Mouse (Mus musculus) liver, postnatal 0 days (tissue): ENCODE results near the gene Frat1. TPM values are rescaled to one million over a fixed set of nuclear protein-coding genes. Genes with fewer than 3 reads are reported as not detected.
A peak's percentile ranks its signal among the peaks of the same experiment; 100 is the strongest.
"Not testable (repeated sequence)": the region's sequence is repeated elsewhere in the genome, so short reads cannot be mapped to it uniquely, and the experiment has no call there.

Source experiments
- ATAC-seq: fragments of 200-750 bp; cut with Nextera tagmentation; 2 replicates; pipeline ENCODE4 v1.8.0; 2017; ENCODE audit warnings: mild to moderate bottlenecking, moderate library complexity
- DNase-seq: peaks from one replicate; pipeline ENCODE4 v3.0.0-alpha.2; 2016
- H3K27ac ChIP-seq: fragments of 300-500 bp; sonication (generic); 2 replicates; pipeline ENCODE4 v1.5.1; 2014; ENCODE audit warnings: antibody characterized with exemption, moderate library complexity, mild to moderate bottlenecking, low read depth
- H3K27me3 ChIP-seq: fragments of 300-500 bp; sonication (generic); 2 replicates; pipeline ENCODE4 v1.6.1; 2014; ENCODE audit warnings: low read length, control low read depth, mixed read lengths; ENCODE audit not compliant: insufficient read depth
- H3K36me3 ChIP-seq: fragments of 300-500 bp; sonication (generic); replicated peaks from 2 replicates; pipeline ENCODE4 v1.6.1; 2014; ENCODE audit warnings: mild to moderate bottlenecking, control low read depth, low read length, moderate library complexity, mixed read lengths; ENCODE audit not compliant: insufficient read depth
- H3K4me1 ChIP-seq: fragments of 300-500 bp; sonication (generic); 2 replicates; pipeline ENCODE4 v1.6.1; 2014; ENCODE audit warnings: antibody characterized with exemption, mild to moderate bottlenecking, control low read depth; ENCODE audit not compliant: insufficient read depth
- H3K4me2 ChIP-seq: fragments of 300-500 bp; sonication (generic); 2 replicates; pipeline ENCODE4 v1.6.1; 2014; ENCODE audit warnings: low read depth, mild to moderate bottlenecking, low read length, moderate library complexity, mixed read lengths
- H3K4me3 ChIP-seq: fragments of 300-500 bp; sonication (generic); 2 replicates; pipeline ENCODE4 v1.5.1; 2014; ENCODE audit warnings: low read depth, low read length
- H3K9ac ChIP-seq: fragments of 300-500 bp; sonication (generic); replicated peaks from 2 replicates; pipeline ENCODE4 v1.6.1; 2014; ENCODE audit warnings: mild to moderate bottlenecking, moderate library complexity
- H3K9me3 ChIP-seq: fragments of 300-500 bp; sonication (generic); 2 replicates; pipeline ENCODE4 v1.6.1; 2016; ENCODE audit warnings: mild to moderate bottlenecking, control low read depth, low read length, mixed read lengths
- CTCF ChIP-seq: sonication (generic); IDR thresholded peaks from 2 replicates; pipeline ENCODE4 v1.5.1; 2016; ENCODE audit warnings: antibody characterized with exemption, low read depth
- EP300 ChIP-seq: IDR thresholded peaks from 2 replicates; pipeline ENCODE4 v1.6.1; 2016; ENCODE audit warnings: antibody characterized with exemption, low read depth, mild to moderate bottlenecking
- WGBS: fragments of 180-500 bp; shearing (Covaris S2); extraction: QIAGEN DNeasy Blood & Tissue Kit; methylation state at CpG from one replicate; pipeline ENCODE4 v1.1.7; 2014; ENCODE audit not compliant: insufficient replicate concordance; 5-methylcytosine and 5-hydroxymethylcytosine counted together
- polyA plus RNA-seq: library from polyadenylated mRNA; unstranded; fragments of >200 nt; fragmentation: Nextera tagmentation; extraction: Ambion mirVana; gene quantifications from 2 replicates; pipeline ENCODE4 v1.2.1, GENCODE M21; 2015

Gene Frat1
- polyA plus RNA-seq, 1 experiment from 2014 or later, result 8.1 TPM

DNA sequence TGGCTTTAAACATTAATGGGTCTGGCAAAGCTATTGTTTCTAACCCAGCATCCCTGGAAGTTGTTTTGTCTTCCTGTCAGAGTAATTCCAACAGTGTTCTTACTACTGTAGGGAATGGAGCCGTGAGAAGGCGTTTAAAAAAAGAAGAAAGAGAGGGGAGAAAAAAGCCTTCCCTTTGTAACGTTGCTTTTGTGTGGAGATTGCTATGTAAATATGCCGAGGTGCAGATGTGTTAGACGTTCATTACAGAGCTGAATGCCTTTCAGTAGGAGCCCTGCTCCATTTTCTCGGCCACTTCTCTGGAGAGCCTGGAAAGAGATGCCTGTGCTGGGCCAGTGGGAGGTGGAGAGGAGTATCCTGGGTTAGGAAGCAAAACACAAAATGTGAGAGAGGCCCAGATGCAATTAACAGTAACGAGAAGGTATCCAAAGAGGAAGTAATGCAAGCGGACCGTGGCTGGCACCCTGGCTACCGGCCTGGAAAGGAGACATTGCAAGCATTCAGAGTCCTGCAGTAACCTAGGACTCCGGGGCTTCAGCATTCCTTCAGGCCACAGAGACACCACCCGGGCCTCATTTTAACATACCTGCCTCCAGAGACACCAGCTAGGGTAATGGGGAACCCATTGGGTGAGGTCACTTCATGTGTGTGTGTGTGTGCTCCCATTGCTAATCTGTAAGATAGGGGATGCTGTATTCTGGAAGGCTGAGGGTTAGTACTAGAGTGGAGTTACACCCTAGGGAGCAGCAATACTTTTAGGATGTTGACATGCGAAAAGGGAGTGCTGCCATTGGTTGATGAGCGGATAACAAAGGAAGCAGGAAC is 21.2 kb downstream of the Frat1 start:
- Histone ChIP-seq H3K4me1 (peaks cover 11% of the 10 kb centered on the region), H3K4me3 (no peak overlapping the region), H3K27ac (peak overlapping the region; percentile 55; the same call in 1 of the 2 replicates), H3K27me3 (no peaks in the 10 kb centered on the region), H3K9me3 (no peaks in the 10 kb centered on the region), H3K36me3 (no peaks in the 10 kb centered on the region), H3K9ac (peak overlapping the region; percentile 26; the same call in 1 of the 2 replicates), H3K4me2 (peak overlapping the region; percentile 30; the same call in 1 of the 2 replicates)
- WGBS, result 41% methylated on average over 14 of the region's 14 CpGs
- TF ChIP-seq CTCF (no peak), EP300 (no peak)
- DNase-seq, result peak; percentile 34
- ATAC-seq, result no peak

GRCm38 (mm10) chr19:41852423-41852822 is 22.7 kb downstream of the Frat1 start:
- Histone ChIP-seq H3K4me1 (peaks cover 10% of the 10 kb centered on the region), H3K4me2 (no peak overlapping the region), H3K9ac (no peak overlapping the region), H3K27ac (no peak overlapping the region), H3K27me3 (no peaks in the 10 kb centered on the region), H3K36me3 (no peaks in the 10 kb centered on the region), H3K4me3 (no peak overlapping the region), H3K9me3 (no peaks in the 10 kb centered on the region)
- ATAC-seq, result no peak
- 57% methylated on average over 4 of the region's 4 CpGs for WGBS
- no peak for DNase-seq
- TF ChIP-seq CTCF (no peak), EP300 (peak; percentile 56; the same call in 1 of the 2 replicates)

DNA sequence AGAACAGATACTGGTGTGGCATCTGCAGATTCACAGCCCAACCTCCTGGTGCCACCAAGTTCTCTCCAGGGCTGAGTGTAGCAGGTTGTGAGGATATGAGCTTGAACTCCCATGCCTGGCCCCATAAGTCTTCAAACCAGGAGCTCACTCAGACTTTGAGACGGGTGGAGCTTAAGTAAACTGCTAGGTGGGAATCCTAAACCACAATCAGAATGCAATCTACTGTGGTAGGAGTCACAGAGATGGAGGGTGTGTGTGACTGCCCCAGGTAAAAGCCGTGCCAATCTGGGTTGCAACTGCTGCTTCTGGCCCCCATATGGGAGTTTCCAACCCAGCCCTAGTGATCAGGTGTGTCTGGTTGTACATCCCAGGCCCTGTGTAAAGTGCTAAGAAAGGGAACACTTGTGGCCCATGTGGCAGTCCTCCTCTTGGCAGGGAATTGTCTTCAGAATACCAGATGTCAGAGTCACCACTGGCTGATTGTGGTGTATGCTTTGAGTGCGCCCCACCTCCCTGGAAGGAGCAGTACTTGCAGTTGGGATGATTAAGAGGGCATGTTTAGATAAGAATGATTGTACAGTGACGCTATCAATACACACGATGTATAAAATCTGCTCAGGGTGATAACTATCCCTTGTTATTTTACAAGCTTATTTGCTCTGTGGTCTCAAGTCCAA is 27.5 kb downstream of the Frat1 start:
- no peak for DNase-seq
- WGBS, result 44% methylated on average over 5 of the region's 5 CpGs
- Histone ChIP-seq H3K9ac (no peak overlapping the region), H3K27ac (no peak overlapping the region), H3K4me3 (no peak overlapping the region), H3K36me3 (0 out of 2 replicates have a peak, but pooled peaks cover 3% of the 10 kb centered on the region), H3K4me2 (no peak overlapping the region), H3K9me3 (no peaks in the 10 kb centered on the region), H3K27me3 (no peaks in the 10 kb centered on the region), H3K4me1 (peaks cover 6% of the 10 kb centered on the region; the same call in 1 of the 2 replicates)
- no peak for TF ChIP-seq CTCF
- TF ChIP-seq EP300, result peak; percentile 40; the same call in 1 of the 2 replicates
- ATAC-seq, result peak; percentile 19; the same call in 1 of the 2 replicates

GRCm38 (mm10) chr19:41857816-41858310 is 28.1 kb downstream of the Frat1 start:
- Histone ChIP-seq H3K27me3 (no peaks in the 10 kb centered on the region), H3K27ac (no peak overlapping the region), H3K9ac (no peak overlapping the region), H3K36me3 (peaks cover 9% of the 10 kb centered on the region; the same call in 1 of the 2 replicates), H3K4me2 (no peak overlapping the region), H3K9me3 (no peaks in the 10 kb centered on the region), H3K4me1 (peaks cover 6% of the 10 kb centered on the region; the same call in 1 of the 2 replicates), H3K4me3 (no peak overlapping the region)
- DNase-seq, result no peak
- no peak for ATAC-seq
- 65% methylated on average over 3 of the region's 3 CpGs for WGBS
- TF ChIP-seq EP300, result no peak
- no peak for TF ChIP-seq CTCF

GRCm38 (mm10) chr19:41866707-41867106 is 36.9 kb downstream of the Frat1 start:
- H3K9ac ChIP-seq, result no peak overlapping the region
- no peaks in the 10 kb centered on the region for H3K27me3 ChIP-seq
- peaks cover 38% of the 10 kb centered on the region for H3K36me3 ChIP-seq
- H3K9me3 ChIP-seq, result no peaks in the 10 kb centered on the region
- TF ChIP-seq EP300, result no peak
- TF ChIP-seq CTCF, result no peak
- no peak overlapping the region for H3K27ac ChIP-seq
- no peak overlapping the region for H3K4me2 ChIP-seq
- no peak for ATAC-seq
- 90% methylated on average over 8 of the region's 8 CpGs for WGBS
- no peak for DNase-seq
- no peak overlapping the region for H3K4me3 ChIP-seq
- H3K4me1 ChIP-seq, result no peaks in the 10 kb centered on the region

DNA sequence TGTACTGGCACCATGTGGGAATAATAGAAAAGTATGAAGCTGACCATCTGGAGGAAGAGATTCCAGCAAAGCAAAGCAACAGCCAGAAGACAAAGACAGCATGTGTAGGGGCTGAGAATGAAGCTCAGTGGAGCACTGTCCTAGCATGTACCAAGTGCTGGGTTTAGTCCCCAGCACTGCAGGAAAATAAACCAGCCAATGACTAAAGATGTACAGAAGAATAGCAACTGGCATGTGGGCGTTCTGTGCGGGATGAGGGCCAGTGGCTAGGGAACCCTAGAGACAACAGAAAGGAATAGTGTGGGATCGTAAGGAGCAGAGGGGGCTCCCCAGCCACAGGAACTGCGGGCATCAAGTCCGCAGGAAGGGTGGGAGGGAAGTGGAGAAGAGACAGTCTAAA is 39.5 kb downstream of the Frat1 start:
- Histone ChIP-seq H3K4me2 (no peak overlapping the region), H3K27ac (no peak overlapping the region), H3K9me3 (no peaks in the 10 kb centered on the region), H3K9ac (no peak overlapping the region), H3K36me3 (peaks cover 38% of the 10 kb centered on the region), H3K4me1 (no peaks in the 10 kb centered on the region), H3K27me3 (no peaks in the 10 kb centered on the region), H3K4me3 (no peak overlapping the region)
- no peak for ATAC-seq
- no peak for DNase-seq
- 91% methylated on average over 5 of the region's 5 CpGs for WGBS
- no peak for TF ChIP-seq EP300
- no peak for TF ChIP-seq CTCF

- not testable (repeated sequence) for H3K4me1 ChIP-seq, H3K9ac ChIP-seq, H3K4me3 ChIP-seq, H3K27ac ChIP-seq, H3K27me3 ChIP-seq, H3K9me3 ChIP-seq, DNase-seq, H3K4me2 ChIP-seq, ATAC-seq
- peaks cover 41% of the 10 kb centered on the region for H3K36me3 ChIP-seq
- WGBS, result 73% methylated on average over 5 of the region's 5 CpGs
Measured at GRCm38 (mm10) chr19:41869946-41870345, 40.2 kb downstream of the Frat1 start.
